Mouse (Mus musculus) heart, adult 8-10 months (tissue): Measurements from ENCODE around the gene Foxj3. TPM values are rescaled to one million over a fixed set of nuclear protein-coding genes. Genes with fewer than 3 reads are reported as not detected.

ENCODE experiments used
- total RNA-seq, 4 experiments: library from RNA; stranded (reverse); gene quantifications; 2 replicates each; pipeline ENCODE4 v1.2.4; 2022

The Foxj3 gene
- total RNA-seq, 4 experiments from 2014 or later = 29.3 to 31.3 (median 29.7) TPM

Other genes with a start within 250 kb of the Foxj3 start
- 100 to 1,000 TPM; 675 to 878 (median 780) TPM for gene Ybx1, start 242.4 kb upstream of the Foxj3 start, total RNA-seq
- gene Ppih, start 216.5 kb upstream of the Foxj3 start, total RNA-seq = 10 to 100 TPM in 2 of 4 experiments, 1 to 10 TPM in 2; 7.8 to 11.9 (median 9.5) TPM
- 1 to 10 TPM in 1 of 4 experiments, under 1 TPM in 2, not detected in 1; 0.19 to 1.3 (median 0.44) TPM for gene Ccdc30, start 121.5 kb upstream of the Foxj3 start, total RNA-seq
- gene Ppcs, start 114.6 kb upstream of the Foxj3 start, total RNA-seq = 10 to 100 TPM in 3 of 4 experiments, 1 to 10 TPM in 1; 6.2 to 13.3 (median 11.9) TPM
- gene Zmynd12, start 114.2 kb upstream of the Foxj3 start, total RNA-seq = not detected
- 1 to 10 TPM in 1 of 4 experiments, under 1 TPM in 3; 0.38 to 1.1 (median 0.72) TPM for gene Rimkla, start 44.4 kb upstream of the Foxj3 start, total RNA-seq
- 1 to 10 TPM; 3.6 to 6.7 (median 5.8) TPM for gene Frg2f1, start 2.5 kb downstream of the Foxj3 start, total RNA-seq
- not detected for gene Guca2a, start 100.7 kb downstream of the Foxj3 start, total RNA-seq
- gene Guca2b, start 122.0 kb downstream of the Foxj3 start, total RNA-seq = under 1 TPM in 2 of 4 experiments, not detected in 2; 0.49 to 0.75 TPM
- 10 to 100 TPM in 2 of 4 experiments, 1 to 10 TPM in 2; 7.4 to 11.0 (median 9.2) TPM for gene Hivep3, start 196.8 kb downstream of the Foxj3 start, total RNA-seq